Mouse (Mus musculus) cerebellum, adult 2 months (tissue): ENCODE measurements at regions not wholly inside any gene's neighbourhood (a gene's known extent, or its start where the extent isn't known, plus 50 kb on each side); places are given as distances from the start of the nearest gene placed in this dataset.

ENCODE experiments used
- CTCF ChIP-seq: fragments of 200-500 bp; IDR thresholded peaks from 2 replicates; pipeline ENCODE4 v1.5.1; 2011; ENCODE audit warnings: low read depth, mild to moderate bottlenecking, control low read depth, low read length, moderate library complexity, borderline replicate concordance; ENCODE audit not compliant: insufficient read depth
- POLR2A ChIP-seq: fragments of 200-500 bp; IDR thresholded peaks from 2 replicates; pipeline ENCODE4 v1.6.1; 2011; ENCODE audit warnings: low read length, control low read depth, borderline replicate concordance; ENCODE audit not compliant: insufficient read depth

GRCm38 (mm10) chr9:33152186-33152585 lies 516.2 kb downstream of the Ets1 start:
- TF ChIP-seq POLR2A: no peak
- no peak for TF ChIP-seq CTCF
